Mouse (Mus musculus) megakaryocyte, adult 5-6 weeks (primary cell): ENCODE measurements around the gene Lypd8. TPM values are rescaled to one million over a fixed set of nuclear protein-coding genes. Genes with fewer than 3 reads are reported as not detected.

Experiments
- ATAC-seq: 2 replicates; pipeline ENCODE4 v1.8.0; 2016; ENCODE audit warnings: mild to moderate bottlenecking, inconsistent platforms; ENCODE audit not compliant: poor library complexity, severe bottlenecking
- total RNA-seq, 2 experiments: library from RNA; stranded (forward) in 1 of 2; stranded (reverse) in 1 of 2; fragments of 153-499, 151-499 nt in 1 of 2; fragments of 221-1000, 200-1000 nt in 1 of 2; gene quantifications; 2 replicates each; pipeline versions ENCODE4 v1.2.3 to v1.2.4; 2015 to 2017

The Lypd8 gene
- total RNA-seq, 2 experiments from 2014 or later, result not detected

DNA sequence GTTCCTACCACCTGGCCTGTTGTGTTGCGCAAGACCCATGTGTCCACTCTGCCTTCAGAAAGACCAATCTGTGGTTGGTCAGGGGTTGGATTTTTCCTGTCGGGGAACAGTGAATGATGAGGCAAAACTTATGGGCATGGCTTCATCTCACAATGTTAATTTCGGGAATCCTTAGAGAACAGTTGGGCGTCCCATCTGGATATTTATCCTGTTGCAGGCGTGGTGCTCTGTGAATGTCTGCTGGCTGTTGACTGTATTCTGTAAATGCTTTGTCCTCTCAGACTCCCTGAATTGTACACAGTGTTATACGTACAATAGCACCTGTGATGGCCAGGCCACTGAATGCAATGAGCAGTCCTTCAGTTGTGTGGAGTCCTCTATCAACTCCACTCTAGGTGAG lies 3.6 kb downstream of the Lypd8 start:
- no peak for ATAC-seq

DNA sequence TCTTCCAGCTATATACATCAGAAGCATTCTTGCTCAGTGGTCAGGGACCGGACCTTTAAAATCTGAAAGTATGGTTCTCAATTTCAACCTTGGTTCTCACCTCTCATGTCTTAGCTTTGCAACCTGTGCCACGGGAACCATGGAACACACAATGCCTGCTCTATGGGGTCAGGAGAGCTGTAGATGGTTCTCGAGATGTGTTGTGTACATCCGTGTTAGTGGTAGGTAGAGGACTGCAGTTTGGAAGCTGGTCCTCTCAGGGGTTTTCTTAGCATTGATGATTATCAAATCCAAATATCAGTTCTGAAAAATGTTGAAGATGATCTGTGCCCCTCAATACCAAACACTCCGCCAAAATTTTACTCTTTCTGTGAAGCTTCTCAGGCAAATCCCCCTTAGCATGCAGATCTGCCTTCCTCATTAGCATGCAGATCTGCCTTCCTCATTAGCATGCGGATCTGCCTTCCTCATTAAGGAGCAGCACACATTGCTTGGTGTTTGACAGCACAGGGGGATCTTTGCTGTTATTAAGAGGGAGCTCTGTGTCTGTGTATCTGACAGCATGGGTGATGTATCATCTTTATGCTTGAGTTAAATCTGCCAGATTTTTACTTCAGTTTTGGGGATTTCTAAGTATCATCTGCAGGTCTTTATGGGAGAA lies 21.3 kb downstream of the Lypd8 start:
- ATAC-seq, result no peak

GRCm38 (mm10) chr11:58400655-58401054 lies 21.8 kb downstream of the Lypd8 start:
- ATAC-seq, result no peak

GRCm38 (mm10) chr11:58408066-58408465 lies 29.2 kb downstream of the Lypd8 start:
- no peak for ATAC-seq

DNA sequence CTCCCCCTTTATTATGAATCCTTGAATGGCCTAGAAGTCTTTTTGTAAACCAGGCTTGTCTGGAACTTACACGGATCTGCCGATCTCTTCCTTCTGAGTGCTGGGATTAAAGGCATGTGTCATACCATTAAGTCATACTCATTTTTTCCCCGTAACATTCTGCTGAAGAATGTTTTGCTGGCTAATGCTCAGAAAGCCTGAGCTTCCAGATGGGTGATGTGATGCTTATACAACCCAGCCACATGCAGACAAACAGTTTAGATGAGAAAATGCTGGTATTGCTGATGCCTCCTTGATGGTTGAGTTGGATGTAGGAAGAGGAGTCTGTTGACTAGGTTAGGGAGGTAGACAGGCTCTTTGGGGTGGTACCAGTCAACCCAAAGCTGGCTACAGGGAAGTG lies 39.5 kb downstream of the Lypd8 start:
- no peak for ATAC-seq

GRCm38 (mm10) chr11:58420815-58421214 lies 42.0 kb downstream of the Lypd8 start, which contains the start of gene 1810065E05Rik:
Gene 1810065E05Rik (plus strand): TSS chr11:58421111.
- ATAC-seq, result no peak

DNA sequence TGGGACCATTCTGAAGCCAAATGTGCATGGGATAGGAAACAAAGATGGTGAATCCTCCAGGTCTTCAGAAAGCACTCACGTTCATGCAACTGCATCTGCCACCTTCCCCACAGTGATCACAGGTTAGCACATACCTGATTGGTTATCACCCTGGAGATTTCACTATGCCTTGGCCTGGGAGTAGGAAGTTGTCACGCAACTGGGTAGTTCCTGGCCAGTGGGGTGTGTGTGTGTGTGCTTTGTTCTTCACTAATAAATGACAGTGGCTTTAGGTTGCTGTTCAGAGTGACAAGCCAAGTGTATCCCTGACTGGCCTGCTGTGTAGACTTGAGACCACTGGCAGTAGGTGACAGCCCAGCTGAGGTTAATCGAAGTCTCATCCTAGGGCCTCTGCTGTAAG lies 53.4 kb downstream of the Lypd8 start, which contains the start of gene Gm12253:
Gm12253 (plus strand) TSS at position 301 of the 400 bp plus-strand sequence.
- no peak for ATAC-seq

DNA sequence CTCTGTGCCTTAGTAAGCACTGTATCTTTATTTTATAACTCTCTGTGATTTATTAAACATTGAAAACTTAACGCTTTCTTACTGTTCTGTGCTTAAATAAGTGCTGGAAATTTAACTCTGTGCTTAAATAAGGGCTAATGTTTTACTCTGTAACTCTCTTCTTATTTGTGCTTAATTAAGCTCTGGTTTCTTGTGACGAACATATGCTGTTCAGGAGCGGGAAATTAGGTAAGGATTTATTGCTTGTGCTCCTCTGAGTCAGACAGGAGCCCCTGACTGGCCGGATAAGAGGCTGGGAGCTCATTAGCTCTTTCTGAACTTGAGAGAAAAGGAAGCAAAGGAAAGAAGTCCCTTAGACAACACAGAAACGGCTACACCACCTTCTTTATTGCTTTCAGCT lies 59.0 kb downstream of the Lypd8 start:
- ATAC-seq, result no peak

Other genes starting within 250 kb of the Lypd8 start
- 3.4 and 7.3 TPM in 2 replicates for gene Gemin5, start 210.5 kb upstream of the Lypd8 start, total RNA-seq (2015)
- 7.4 and 7.8 TPM in 2 replicates for gene Gemin5, start 210.5 kb upstream of the Lypd8 start, total RNA-seq (2017)
- 45.0 and 47.8 TPM in 2 replicates for gene Mrpl22, start 207.4 kb upstream of the Lypd8 start, total RNA-seq (2015)
- 29.6 and 31.8 TPM in 2 replicates for gene Mrpl22, start 207.4 kb upstream of the Lypd8 start, total RNA-seq (2017)
- gene Igtp, start 179.5 kb upstream of the Lypd8 start, total RNA-seq (2015), result 21.0 and 23.8 TPM in 2 replicates
- gene Igtp, start 179.5 kb upstream of the Lypd8 start, total RNA-seq (2017), result 14.0 and 16.0 TPM in 2 replicates
- gene Irgm2, start 179.4 kb upstream of the Lypd8 start, total RNA-seq (2015), result 19.7 and 23.3 TPM in 2 replicates
- 18.2 and 18.7 TPM in 2 replicates for gene Irgm2, start 179.4 kb upstream of the Lypd8 start, total RNA-seq (2017)
- 12.5 and 18.7 TPM in 2 replicates for gene 4930438A08Rik, start 104.2 kb upstream of the Lypd8 start, total RNA-seq (2015)
- gene 4930438A08Rik, start 104.2 kb upstream of the Lypd8 start, total RNA-seq (2017), result 23.6 and 30.1 TPM in 2 replicates
- gene Zfp692, start 72.0 kb upstream of the Lypd8 start, total RNA-seq (2015), result 5.6 and 9.7 TPM in 2 replicates
- gene Zfp692, start 72.0 kb upstream of the Lypd8 start, total RNA-seq (2017), result 8.6 and 9.2 TPM in 2 replicates
- 26.9 and 28.8 TPM in 2 replicates for gene Zfp672, start 48.7 kb upstream of the Lypd8 start, total RNA-seq (2015)
- 14.7 and 19.2 TPM in 2 replicates for gene Zfp672, start 48.7 kb upstream of the Lypd8 start, total RNA-seq (2017)
- gene Sh3bp5l, start 48.3 kb upstream of the Lypd8 start, total RNA-seq (2015), result 3.8 and 4.1 TPM in 2 replicates
- gene Sh3bp5l, start 48.3 kb upstream of the Lypd8 start, total RNA-seq (2017), result 13.6 and 20.5 TPM in 2 replicates
- not detected in 2 replicates for gene 1810065E05Rik, start 42.1 kb downstream of the Lypd8 start, total RNA-seq (2015)
- not detected in 2 replicates for gene 1810065E05Rik, start 42.1 kb downstream of the Lypd8 start, total RNA-seq (2017)
- gene Gm12253, start 53.5 kb downstream of the Lypd8 start, total RNA-seq (2015), result not detected in 2 replicates
- not detected in 2 replicates for gene Gm12253, start 53.5 kb downstream of the Lypd8 start, total RNA-seq (2017)
- gene Lypd9, start 73.9 kb downstream of the Lypd8 start, total RNA-seq (2015), result not detected in 2 replicates
- gene Lypd9, start 73.9 kb downstream of the Lypd8 start, total RNA-seq (2017), result not detected in 2 replicates
- gene Olfr30, start 83.2 kb downstream of the Lypd8 start, total RNA-seq (2015), result not detected in 2 replicates
- not detected in 2 replicates for gene Olfr30, start 83.2 kb downstream of the Lypd8 start, total RNA-seq (2017)
- not detected in 2 replicates for gene Olfr332, start 113.5 kb downstream of the Lypd8 start, total RNA-seq (2015)
- not detected in 2 replicates for gene Olfr332, start 113.5 kb downstream of the Lypd8 start, total RNA-seq (2017)
- not detected in 2 replicates for gene Olfr331, start 123.5 kb downstream of the Lypd8 start, total RNA-seq (2015)
- gene Olfr331, start 123.5 kb downstream of the Lypd8 start, total RNA-seq (2017), result not detected in 2 replicates
- gene Olfr330, start 155.8 kb downstream of the Lypd8 start, total RNA-seq (2015), result not detected in 2 replicates
- gene Olfr330, start 155.8 kb downstream of the Lypd8 start, total RNA-seq (2017), result not detected in 2 replicates
- gene Olfr329-ps, start 167.4 kb downstream of the Lypd8 start, total RNA-seq (2015), result not detected in 2 replicates
- gene Olfr329-ps, start 167.4 kb downstream of the Lypd8 start, total RNA-seq (2017), result not detected in 2 replicates
- not detected in 2 replicates for gene Olfr328, start 176.6 kb downstream of the Lypd8 start, total RNA-seq (2015)
- gene Olfr328, start 176.6 kb downstream of the Lypd8 start, total RNA-seq (2017), result 0.07 TPM in 1 of 2 replicates, not detected in the other
- gene Olfr224, start 191.5 kb downstream of the Lypd8 start, total RNA-seq (2015), result not detected in 2 replicates
- gene Olfr224, start 191.5 kb downstream of the Lypd8 start, total RNA-seq (2017), result not detected in 2 replicates
- gene Olfr325, start 198.7 kb downstream of the Lypd8 start, total RNA-seq (2015), result not detected in 2 replicates
- not detected in 2 replicates for gene Olfr325, start 198.7 kb downstream of the Lypd8 start, total RNA-seq (2017)
- gene Olfr324, start 216.1 kb downstream of the Lypd8 start, total RNA-seq (2015), result not detected in 2 replicates
- gene Olfr324, start 216.1 kb downstream of the Lypd8 start, total RNA-seq (2017), result not detected in 2 replicates
- not detected in 2 replicates for gene 2210407C18Rik, start 237.0 kb downstream of the Lypd8 start, total RNA-seq (2015)
- gene 2210407C18Rik, start 237.0 kb downstream of the Lypd8 start, total RNA-seq (2017), result not detected in 2 replicates